Mouse (Mus musculus): Measurements from ENCODE around the gene Dync1li1. TPM values are rescaled to one million over a fixed set of nuclear protein-coding genes. Genes with fewer than 3 reads are reported as not detected.

The Dync1li1 gene
- polyA plus RNA-seq, 1 experiment, result 17.8 TPM

- peak; percentile 73 for TF ChIP-seq CTCF (IDR thresholded peaks at IDR 0.05; ENCODE audit: insufficient read depth, low read length)
- TF ChIP-seq POLR2A (IDR thresholded peaks at IDR 0.05; ENCODE audit: borderline replicate concordance, extremely low read depth, low read depth, low read length), result peak; percentile 57; the same call in 1 of the 2 replicates
- no peaks in the 10 kb centered on the region for H3K4me1 ChIP-seq (ENCODE audit: control insufficient read depth, insufficient read depth, low read length)
- peak; percentile 90 for DNase-seq
- peak overlapping the region; percentile 55 for H3K4me3 ChIP-seq (replicated peaks; ENCODE audit: extremely low read depth, low read depth, low read length)
- WGBS, result 2% methylated on average over 36 of the region's 36 CpGs
These were observed 64.4 kb downstream of the Dync1li1 start for GRCm38 (mm10) chr9:114752863-114753484.

DNA sequence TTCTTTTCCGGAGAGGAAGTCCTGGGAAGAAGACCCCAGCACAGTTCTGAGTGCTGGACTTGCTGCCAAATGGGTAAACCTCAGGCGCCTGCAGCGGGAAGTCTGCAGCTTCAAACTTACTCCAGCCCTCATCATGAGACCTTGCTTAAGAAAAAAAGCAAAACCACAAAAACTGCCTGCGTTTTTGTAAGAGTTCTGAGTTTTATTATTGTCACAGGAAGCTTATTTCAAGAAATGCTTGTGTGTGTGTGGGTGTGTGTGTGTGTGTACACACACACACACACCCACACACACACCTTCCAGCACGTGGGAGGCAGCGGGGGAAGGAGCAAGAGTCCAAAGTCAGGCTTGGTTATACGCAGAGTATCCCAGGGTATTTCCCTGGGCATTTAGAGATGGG, 69.7 kb downstream of the Dync1li1 start:
- Histone ChIP-seq H3K4me3 (replicated peaks; ENCODE audit: extremely low read depth, low read depth, low read length) (no peak overlapping the region), H3K4me1 (ENCODE audit: control insufficient read depth, insufficient read depth, low read length) (no peaks in the 10 kb centered on the region)
- DNase-seq, result no peak
- TF ChIP-seq CTCF (IDR thresholded peaks at IDR 0.05; ENCODE audit: insufficient read depth, low read length) (no peak), POLR2A (IDR thresholded peaks at IDR 0.05; ENCODE audit: borderline replicate concordance, extremely low read depth, low read depth, low read length) (no peak)
- 59% methylated on average over 7 of the region's 7 CpGs for WGBS

DNA sequence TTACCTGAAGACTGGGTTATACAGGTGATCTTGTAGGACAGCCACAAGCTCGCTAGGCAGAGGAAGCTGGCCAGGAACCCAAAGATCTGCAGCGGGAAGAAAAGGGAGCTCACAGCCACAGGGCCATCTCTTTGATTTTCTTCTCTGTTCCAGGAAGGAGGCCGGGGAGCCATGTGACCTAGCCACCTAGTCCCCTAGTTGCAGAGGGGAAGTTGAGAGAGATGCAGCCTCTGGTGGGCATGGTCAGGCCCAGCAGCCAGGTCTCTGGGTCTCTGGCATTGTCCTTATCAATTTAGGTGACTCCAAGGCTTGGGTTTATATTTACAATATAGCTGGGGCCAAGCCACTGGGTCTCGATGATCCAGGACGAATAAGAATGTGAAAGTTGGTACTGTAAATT, 70.2 kb downstream of the Dync1li1 start:
- 78% methylated on average over 5 of the region's 5 CpGs for WGBS

DNA sequence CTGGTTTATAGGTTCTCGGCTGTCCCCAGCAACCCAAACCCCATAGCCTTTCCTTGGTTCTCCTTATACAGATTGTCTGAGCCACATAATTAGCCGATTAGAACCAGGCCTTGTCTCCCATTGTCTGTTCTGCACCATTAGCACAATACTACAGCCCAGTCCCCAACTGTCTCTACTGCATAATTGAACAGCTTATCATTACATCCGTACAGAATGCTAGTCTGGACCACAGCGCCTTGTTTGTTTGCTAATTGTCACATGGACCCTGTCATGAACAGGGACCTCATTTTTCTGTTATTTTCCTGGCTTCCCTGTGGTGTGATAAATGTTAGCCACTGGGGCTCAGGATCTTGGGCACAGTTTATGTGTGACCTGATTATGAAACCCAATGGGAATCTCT, 71.3 kb downstream of the Dync1li1 start:
- no peak overlapping the region for H3K4me3 ChIP-seq (replicated peaks; ENCODE audit: extremely low read depth, low read depth, low read length)
- 88% methylated on average over 4 of the region's 4 CpGs for WGBS
- no peaks in the 10 kb centered on the region for H3K4me1 ChIP-seq (ENCODE audit: control insufficient read depth, insufficient read depth, low read length)
- no peak for TF ChIP-seq POLR2A (IDR thresholded peaks at IDR 0.05; ENCODE audit: borderline replicate concordance, extremely low read depth, low read depth, low read length)
- TF ChIP-seq CTCF (IDR thresholded peaks at IDR 0.05; ENCODE audit: insufficient read depth, low read length), result no peak
- no peak for DNase-seq

More for the DNA sequence above, 70.2 kb downstream of the Dync1li1 start:
- DNase-seq, result no peak
- no peaks in the 10 kb centered on the region for H3K4me1 ChIP-seq (ENCODE audit: control insufficient read depth, insufficient read depth, low read length)
- TF ChIP-seq POLR2A (IDR thresholded peaks at IDR 0.05; ENCODE audit: borderline replicate concordance, extremely low read depth, low read depth, low read length) (no peak), CTCF (IDR thresholded peaks at IDR 0.05; ENCODE audit: insufficient read depth, low read length) (no peak)
- no peak overlapping the region for H3K4me3 ChIP-seq (replicated peaks; ENCODE audit: extremely low read depth, low read depth, low read length)

GRCm38 (mm10) chr9:114760353-114760752, 71.8 kb downstream of the Dync1li1 start:
- H3K4me1 ChIP-seq (ENCODE audit: control insufficient read depth, insufficient read depth, low read length), result no peaks in the 10 kb centered on the region
- TF ChIP-seq CTCF (IDR thresholded peaks at IDR 0.05; ENCODE audit: insufficient read depth, low read length), result no peak
- no peak for TF ChIP-seq POLR2A (IDR thresholded peaks at IDR 0.05; ENCODE audit: borderline replicate concordance, extremely low read depth, low read depth, low read length)
- no peak for DNase-seq
- WGBS, result 72% methylated on average over 5 of the region's 5 CpGs
- H3K4me3 ChIP-seq (replicated peaks; ENCODE audit: extremely low read depth, low read depth, low read length), result no peak overlapping the region

- DNase-seq, result no peak
- Histone ChIP-seq H3K4me1 (ENCODE audit: control insufficient read depth, insufficient read depth, low read length) (no peaks in the 10 kb centered on the region), H3K4me3 (replicated peaks; ENCODE audit: extremely low read depth, low read depth, low read length) (no peak overlapping the region)
- no peak for TF ChIP-seq CTCF (IDR thresholded peaks at IDR 0.05; ENCODE audit: insufficient read depth, low read length)
- no peak for TF ChIP-seq POLR2A (IDR thresholded peaks at IDR 0.05; ENCODE audit: borderline replicate concordance, extremely low read depth, low read depth, low read length)
- 69% methylated on average over 11 of the region's 11 CpGs for WGBS
These were observed 73.3 kb downstream of the Dync1li1 start for GRCm38 (mm10) chr9:114761848-114762247.

GRCm38 (mm10) chr9:114763341-114763740, 74.8 kb downstream of the Dync1li1 start:
- no peak for DNase-seq
- 58% methylated on average over 13 of the region's 13 CpGs for WGBS
- Histone ChIP-seq H3K4me3 (replicated peaks; ENCODE audit: extremely low read depth, low read depth, low read length) (no peak overlapping the region), H3K4me1 (ENCODE audit: control insufficient read depth, insufficient read depth, low read length) (no peaks in the 10 kb centered on the region)
- TF ChIP-seq CTCF (IDR thresholded peaks at IDR 0.05; ENCODE audit: insufficient read depth, low read length) (peak; percentile 28; the same call in 1 of the 2 replicates), POLR2A (IDR thresholded peaks at IDR 0.05; ENCODE audit: borderline replicate concordance, extremely low read depth, low read depth, low read length) (no peak)

DNA sequence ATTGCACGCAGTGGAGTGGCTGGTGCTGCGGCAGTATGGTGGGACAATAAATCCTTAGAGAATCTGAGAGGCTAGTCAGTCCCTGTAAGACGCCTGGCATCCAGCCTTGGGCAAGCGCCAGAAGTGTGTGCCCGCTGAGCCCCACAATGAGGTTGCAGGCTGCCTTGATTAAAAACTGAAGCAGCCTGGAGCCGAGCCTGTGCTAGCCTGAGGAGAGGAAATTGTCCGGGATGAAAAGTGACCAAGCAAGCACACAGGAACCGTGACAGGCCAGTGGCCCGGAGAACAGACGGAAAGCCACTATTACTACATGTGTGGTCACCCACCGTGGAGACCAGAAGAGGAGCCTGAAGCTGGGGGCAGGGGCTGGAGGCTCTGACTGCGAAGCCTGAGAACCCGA, 78.4 kb downstream of the Dync1li1 start:
- no peak for DNase-seq
- Histone ChIP-seq H3K4me3 (replicated peaks; ENCODE audit: extremely low read depth, low read depth, low read length) (no peak overlapping the region), H3K4me1 (ENCODE audit: control insufficient read depth, insufficient read depth, low read length) (no peaks in the 10 kb centered on the region)
- WGBS, result 62% methylated on average over 13 of the region's 13 CpGs
- TF ChIP-seq CTCF (IDR thresholded peaks at IDR 0.05; ENCODE audit: insufficient read depth, low read length) (no peak), POLR2A (IDR thresholded peaks at IDR 0.05; ENCODE audit: borderline replicate concordance, extremely low read depth, low read depth, low read length) (no peak)

DNA sequence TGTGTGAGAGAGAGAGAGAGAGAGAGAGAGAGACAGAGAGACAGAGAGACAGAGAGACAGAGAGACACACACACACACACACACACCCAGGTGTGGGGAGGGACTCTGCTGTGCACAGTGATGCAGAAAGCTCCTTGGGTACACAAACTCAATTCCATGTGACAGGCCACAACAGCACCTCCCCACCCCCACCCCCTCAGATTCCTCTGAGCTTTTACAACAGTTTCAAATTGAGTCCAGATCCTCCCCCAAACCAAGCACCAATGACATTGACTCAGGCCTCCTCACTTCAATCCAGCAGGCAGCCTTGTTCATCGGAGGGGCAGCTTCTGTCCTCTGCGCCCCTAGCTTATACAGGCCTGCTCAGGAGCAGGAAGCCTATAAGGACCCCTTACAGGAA, 78.9 kb downstream of the Dync1li1 start:
- no peaks in the 10 kb centered on the region for H3K4me1 ChIP-seq (ENCODE audit: control insufficient read depth, insufficient read depth, low read length)
- H3K4me3 ChIP-seq (replicated peaks; ENCODE audit: extremely low read depth, low read depth, low read length), result no peak overlapping the region
- DNase-seq, result no peak
- WGBS, result 83% methylated on average over 2 of the region's 2 CpGs
- TF ChIP-seq POLR2A (IDR thresholded peaks at IDR 0.05; ENCODE audit: borderline replicate concordance, extremely low read depth, low read depth, low read length), result no peak
- TF ChIP-seq CTCF (IDR thresholded peaks at IDR 0.05; ENCODE audit: insufficient read depth, low read length), result no peak

- H3K4me3 ChIP-seq (replicated peaks; ENCODE audit: extremely low read depth, low read depth, low read length), result no peak overlapping the region
- no peak for DNase-seq
- no peaks in the 10 kb centered on the region for H3K4me1 ChIP-seq (ENCODE audit: control insufficient read depth, insufficient read depth, low read length)
- 57% methylated on average over 10 of the region's 10 CpGs for WGBS
- no peak for TF ChIP-seq CTCF (IDR thresholded peaks at IDR 0.05; ENCODE audit: insufficient read depth, low read length)
- no peak for TF ChIP-seq POLR2A (IDR thresholded peaks at IDR 0.05; ENCODE audit: borderline replicate concordance, extremely low read depth, low read depth, low read length)
These were observed 79.5 kb downstream of the Dync1li1 start for GRCm38 (mm10) chr9:114768066-114768465.

Data from lung, adult 2 months (tissue).